Mouse (Mus musculus): ENCODE data around the gene Iqschfp. TPM values are rescaled to one million over a fixed set of nuclear protein-coding genes. Genes with fewer than 3 reads are reported as not detected.

The Iqschfp gene
- polyA plus RNA-seq, 1 experiment from 2014 or later = 0.38 TPM

GRCm38 (mm10) chr3:68589220-68589840 is 697.3 kb downstream of the Iqschfp start:
- WGBS = 86% methylated on average over 9 of the region's 9 CpGs

DNA sequence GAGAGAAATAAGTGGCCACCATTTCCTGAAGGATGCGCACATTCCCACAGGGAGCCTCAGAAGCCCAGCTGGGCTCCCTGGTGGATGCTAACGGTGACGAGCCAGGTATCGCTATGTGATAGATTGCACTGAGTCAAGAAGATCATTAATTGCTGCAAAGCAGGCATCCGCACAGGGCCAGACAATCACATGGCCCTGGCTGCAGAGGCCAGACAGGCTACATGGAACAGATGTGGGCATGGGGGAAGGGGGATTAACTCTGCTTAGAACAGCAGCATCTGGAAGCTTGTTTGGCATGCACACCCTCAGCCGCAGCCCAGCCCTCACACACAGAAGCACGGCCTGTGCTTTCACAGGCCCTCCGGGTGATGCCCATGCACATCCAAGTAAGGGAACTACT is 698.4 kb downstream of the Iqschfp start:
- Histone ChIP-seq H3K36me3 (replicated peaks) (no peaks in the 10 kb centered on the region), H3K9me3 (no peaks in the 10 kb centered on the region), H3K4me3 (no peak overlapping the region), H3K27ac (no peak overlapping the region), H3K4me1 (peaks cover 63% of the 10 kb centered on the region), H3K27me3 (ENCODE audit: poor library complexity, severe bottlenecking) (no peaks in the 10 kb centered on the region)
- DNase-seq (ENCODE audit: extremely low spot score, low spot score) = no peak
- WGBS = 72% methylated on average over 8 of the region's 8 CpGs

More at GRCm38 (mm10) chr3:68589220-68589840, 697.3 kb downstream of the Iqschfp start:
- DNase-seq (ENCODE audit: extremely low spot score, low spot score) = no peak
- no peak overlapping the region for H3K4me3 ChIP-seq
- peaks cover 71% of the 10 kb centered on the region for H3K4me1 ChIP-seq
- H3K9me3 ChIP-seq = no peaks in the 10 kb centered on the region
- H3K36me3 ChIP-seq (replicated peaks) = no peaks in the 10 kb centered on the region
- H3K27ac ChIP-seq = 0 out of 2 replicates have a peak overlapping the region, but pooled peaks have one; percentile 5
- H3K27me3 ChIP-seq (ENCODE audit: poor library complexity, severe bottlenecking) = no peaks in the 10 kb centered on the region

DNA sequence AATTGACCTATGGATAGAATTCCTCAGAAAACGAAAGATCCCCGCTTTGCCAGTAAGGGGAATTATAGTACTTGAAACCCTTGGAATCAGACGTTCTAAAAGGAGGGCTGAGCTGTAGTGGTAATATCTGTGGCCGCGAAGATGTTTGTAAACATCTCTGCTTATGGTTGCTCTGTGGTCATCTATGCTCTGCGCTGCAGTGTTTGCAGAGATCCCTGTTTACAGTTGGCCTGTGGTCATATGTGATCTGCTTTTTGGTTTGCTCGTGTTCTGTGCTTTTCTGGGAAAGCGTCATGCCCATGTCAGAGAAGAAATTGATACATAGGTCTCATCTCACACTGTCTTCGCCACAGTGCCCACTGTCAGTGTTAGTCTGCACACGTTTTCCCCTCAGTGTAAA is 700.5 kb downstream of the Iqschfp start:
- Histone ChIP-seq H3K4me1 (peaks cover 43% of the 10 kb centered on the region), H3K9me3 (no peaks in the 10 kb centered on the region), H3K4me3 (no peak overlapping the region), H3K27ac (no peak overlapping the region), H3K27me3 (ENCODE audit: poor library complexity, severe bottlenecking) (no peaks in the 10 kb centered on the region), H3K36me3 (replicated peaks) (no peaks in the 10 kb centered on the region; the same call in 1 of the 2 replicates)
- DNase-seq (ENCODE audit: extremely low spot score, low spot score) = no peak
- WGBS = 88% methylated on average over 10 of the region's 10 CpGs

- Histone ChIP-seq H3K9me3 (no peaks in the 10 kb centered on the region), H3K4me1 (peaks cover 36% of the 10 kb centered on the region), H3K4me3 (no peak overlapping the region), H3K36me3 (replicated peaks) (no peaks in the 10 kb centered on the region; the same call in 1 of the 2 replicates), H3K27ac (no peak overlapping the region), H3K27me3 (ENCODE audit: poor library complexity, severe bottlenecking) (no peaks in the 10 kb centered on the region)
- WGBS = 78% methylated on average over 12 of the region's 12 CpGs
- DNase-seq (ENCODE audit: extremely low spot score, low spot score) = no peak
Observed at GRCm38 (mm10) chr3:68593073-68593867, 701.2 kb downstream of the Iqschfp start.

DNA sequence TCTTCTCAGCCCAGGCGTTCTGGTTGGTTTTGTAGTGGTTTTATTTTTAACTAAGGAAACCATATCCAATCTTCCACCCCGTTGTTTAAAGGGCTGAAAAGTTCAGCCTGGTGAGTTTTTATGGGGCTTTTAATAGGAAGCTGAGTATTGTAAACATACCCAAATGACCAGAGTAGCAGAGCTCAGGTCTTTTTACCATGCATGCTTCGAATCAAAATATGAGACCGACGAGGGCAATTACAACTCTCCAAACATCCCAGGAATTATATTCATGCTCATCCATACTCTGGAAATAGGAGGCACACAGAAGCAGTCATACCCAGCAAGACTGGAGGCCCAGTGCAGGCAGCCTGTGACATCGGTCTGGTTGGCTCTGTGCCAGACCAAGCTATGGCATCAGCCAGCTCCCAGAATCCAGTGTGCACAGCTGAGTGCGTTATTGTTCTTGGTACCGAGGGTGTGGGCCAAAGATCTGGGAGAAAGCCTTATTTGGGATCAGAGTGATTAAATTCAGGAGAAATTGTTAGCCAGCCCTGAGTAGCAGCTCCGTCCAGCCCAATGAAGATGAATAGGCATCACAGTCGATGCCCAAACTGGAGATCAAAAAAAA is 703.4 kb downstream of the Iqschfp start:
- no peaks in the 10 kb centered on the region for H3K9me3 ChIP-seq
- H3K27me3 ChIP-seq (ENCODE audit: poor library complexity, severe bottlenecking) = no peaks in the 10 kb centered on the region
- H3K27ac ChIP-seq = no peak overlapping the region
- DNase-seq (ENCODE audit: extremely low spot score, low spot score) = no peak
- 90% methylated on average over 10 of the region's 10 CpGs for WGBS
- H3K4me3 ChIP-seq = no peak overlapping the region
- peaks cover 26% of the 10 kb centered on the region for H3K4me1 ChIP-seq
- H3K36me3 ChIP-seq (replicated peaks) = no peaks in the 10 kb centered on the region; the same call in 1 of the 2 replicates

DNA sequence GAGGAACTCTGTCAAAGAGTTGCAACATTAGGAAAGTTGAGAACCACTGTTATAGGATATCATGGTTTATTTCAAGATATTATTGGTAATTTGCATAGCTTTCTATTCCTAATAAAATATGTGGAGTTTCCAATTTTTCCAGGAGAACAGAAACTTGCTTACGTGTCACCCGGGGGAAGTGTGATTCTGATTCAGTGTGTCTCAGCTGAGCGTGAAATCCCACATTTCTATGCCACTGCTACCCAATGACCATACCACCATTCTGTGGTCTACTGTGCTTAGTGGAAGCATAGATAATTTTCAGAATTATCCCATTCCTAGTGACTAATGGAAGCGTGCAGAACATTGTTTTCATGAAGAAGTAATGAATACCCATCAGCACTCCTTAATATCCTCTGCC is 704.9 kb downstream of the Iqschfp start:
- no peaks in the 10 kb centered on the region for H3K27me3 ChIP-seq (ENCODE audit: poor library complexity, severe bottlenecking)
- no peaks in the 10 kb centered on the region for H3K9me3 ChIP-seq
- WGBS = 93% methylated on average over 4 of the region's 4 CpGs
- H3K36me3 ChIP-seq (replicated peaks) = no peaks in the 10 kb centered on the region; the same call in 1 of the 2 replicates
- no peak overlapping the region for H3K4me3 ChIP-seq
- peaks cover 24% of the 10 kb centered on the region for H3K4me1 ChIP-seq
- DNase-seq (ENCODE audit: extremely low spot score, low spot score) = no peak
- no peak overlapping the region for H3K27ac ChIP-seq

- H3K9me3 ChIP-seq = no peaks in the 10 kb centered on the region
- H3K36me3 ChIP-seq (replicated peaks) = peaks cover 6% of the 10 kb centered on the region
- H3K27me3 ChIP-seq (ENCODE audit: poor library complexity, severe bottlenecking) = no peaks in the 10 kb centered on the region
- H3K4me1 ChIP-seq = peaks cover 8% of the 10 kb centered on the region
- H3K4me3 ChIP-seq = no peak overlapping the region
- no peak overlapping the region for H3K27ac ChIP-seq
- 95% methylated on average over 9 of the region's 9 CpGs for WGBS
- no peak for DNase-seq (ENCODE audit: extremely low spot score, low spot score)
Observed at GRCm38 (mm10) chr3:68602891-68603290, 710.9 kb downstream of the Iqschfp start.

- no peak for DNase-seq (ENCODE audit: extremely low spot score, low spot score)
Observed at GRCm38 (mm10) chr3:68604467-68604866, 712.4 kb downstream of the Iqschfp start.

DNA sequence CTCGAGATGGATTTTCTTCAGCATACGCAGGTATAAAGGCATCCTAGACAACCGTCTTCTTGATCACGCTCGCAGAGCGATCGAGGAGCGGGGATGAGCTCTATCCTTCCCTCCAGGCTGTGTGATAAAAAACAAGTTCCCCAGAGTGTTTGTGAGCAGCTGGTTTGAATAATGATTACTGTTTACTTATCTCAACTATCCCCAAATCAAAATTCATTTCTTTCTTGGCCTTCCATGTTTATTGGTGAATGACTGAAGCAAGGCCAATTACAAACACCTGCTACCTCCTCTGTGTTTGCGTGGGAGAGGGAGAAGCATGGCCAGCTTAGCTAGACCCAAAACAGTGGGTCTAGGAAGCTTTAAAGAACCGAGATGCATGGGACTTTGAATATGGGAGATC is 712.9 kb downstream of the Iqschfp start:
- Histone ChIP-seq H3K36me3 (replicated peaks) (peaks cover 6% of the 10 kb centered on the region), H3K9me3 (no peaks in the 10 kb centered on the region), H3K27ac (no peak overlapping the region), H3K4me1 (peaks cover 8% of the 10 kb centered on the region), H3K4me3 (no peak overlapping the region), H3K27me3 (ENCODE audit: poor library complexity, severe bottlenecking) (no peaks in the 10 kb centered on the region)
- WGBS = 90% methylated on average over 10 of the region's 10 CpGs
- no peak for DNase-seq (ENCODE audit: extremely low spot score, low spot score)

More at GRCm38 (mm10) chr3:68604467-68604866, 712.4 kb downstream of the Iqschfp start:
- Histone ChIP-seq H3K4me1 (peaks cover 8% of the 10 kb centered on the region), H3K27ac (no peak overlapping the region), H3K27me3 (ENCODE audit: poor library complexity, severe bottlenecking) (no peaks in the 10 kb centered on the region), H3K9me3 (no peaks in the 10 kb centered on the region), H3K4me3 (no peak overlapping the region), H3K36me3 (replicated peaks) (peaks cover 6% of the 10 kb centered on the region)
- WGBS = 77% methylated on average over 10 of the region's 10 CpGs

GRCm38 (mm10) chr3:68605942-68606603 is 714.0 kb downstream of the Iqschfp start:
- Histone ChIP-seq H3K27ac (no peak overlapping the region), H3K4me3 (no peak overlapping the region), H3K27me3 (ENCODE audit: poor library complexity, severe bottlenecking) (no peaks in the 10 kb centered on the region), H3K9me3 (no peaks in the 10 kb centered on the region), H3K36me3 (replicated peaks) (peaks cover 6% of the 10 kb centered on the region), H3K4me1 (peaks cover 8% of the 10 kb centered on the region)
- DNase-seq (ENCODE audit: extremely low spot score, low spot score) = no peak
- 91% methylated on average over 7 of the region's 7 CpGs for WGBS

GRCm38 (mm10) chr3:68606730-68607129 is 714.7 kb downstream of the Iqschfp start:
- H3K27ac ChIP-seq = no peak overlapping the region
- H3K9me3 ChIP-seq = no peaks in the 10 kb centered on the region
- no peak for DNase-seq (ENCODE audit: extremely low spot score, low spot score)
- WGBS = 94% methylated on average over 8 of the region's 8 CpGs
- H3K4me3 ChIP-seq = no peak overlapping the region
- H3K36me3 ChIP-seq (replicated peaks) = peaks cover 6% of the 10 kb centered on the region
- peaks cover 7% of the 10 kb centered on the region for H3K4me1 ChIP-seq
- no peaks in the 10 kb centered on the region for H3K27me3 ChIP-seq (ENCODE audit: poor library complexity, severe bottlenecking)

- no peak for DNase-seq (ENCODE audit: extremely low spot score, low spot score)
- Histone ChIP-seq H3K36me3 (replicated peaks) (peaks cover 6% of the 10 kb centered on the region), H3K27me3 (ENCODE audit: poor library complexity, severe bottlenecking) (no peaks in the 10 kb centered on the region), H3K27ac (no peak overlapping the region), H3K9me3 (no peaks in the 10 kb centered on the region), H3K4me1 (0 out of 2 replicates have a peak, but pooled peaks cover 3% of the 10 kb centered on the region), H3K4me3 (no peak overlapping the region)
- 95% methylated on average over 8 of the region's 8 CpGs for WGBS
Observed at GRCm38 (mm10) chr3:68607336-68607735, 715.3 kb downstream of the Iqschfp start.

All from forebrain, embryonic 10.5 days (tissue).